Mouse (Mus musculus): ENCODE results near the gene Anp32b. TPM values are rescaled to one million over a fixed set of nuclear protein-coding genes. Genes with fewer than 3 reads are reported as not detected.

The Anp32b gene
- total and polyA plus RNA-seq, 2 experiments from 2014 or later: 2.7 to 50.5 TPM

- peaks cover 34% of the 10 kb centered on the region for H3K36me3 ChIP-seq (ENCODE audit: insufficient read depth, low read length)
- no peak for ATAC-seq (ENCODE audit: low FRiP score)
- peak; percentile 91 for TF ChIP-seq CTCF (IDR thresholded peaks at IDR 0.05)
Observed at GRCm38 (mm10) chr4:46497286-46497892, 46.7 kb downstream of the Anp32b start.

GRCm38 (mm10) chr4:46498511-46498910 lies 47.8 kb downstream of the Anp32b start:
- Histone ChIP-seq H3K36me3 (ENCODE audit: insufficient read depth, low read length) (peaks cover 30% of the 10 kb centered on the region), H3K9ac (replicated peaks; ENCODE audit: low read length, poor library complexity, severe bottlenecking) (no peak overlapping the region), H3K4me1 (ENCODE audit: insufficient read depth, low read length) (no peaks in the 10 kb centered on the region), H3K27ac (ENCODE audit: low read depth, low read length) (no peak overlapping the region), H3K4me2 (ENCODE audit: low read depth, low read length, poor library complexity, severe bottlenecking) (no peak overlapping the region), H3K9me3 (ENCODE audit: low read length) (no peaks in the 10 kb centered on the region), H3K4me3 (ENCODE audit: low read depth, low read length) (no peak overlapping the region), H3K27me3 (ENCODE audit: insufficient read depth, low read length) (no peaks in the 10 kb centered on the region)
- WGBS: 86% methylated on average over 3 of the region's 3 CpGs
- no peak for TF ChIP-seq CTCF (IDR thresholded peaks at IDR 0.05)
- no peak for ATAC-seq (ENCODE audit: low FRiP score)
- no peak for DNase-seq (ENCODE audit: low spot score)

More at GRCm38 (mm10) chr4:46497286-46497892, 46.7 kb downstream of the Anp32b start:
- no peaks in the 10 kb centered on the region for H3K9me3 ChIP-seq (ENCODE audit: low read length)
- no peak overlapping the region for H3K9ac ChIP-seq (replicated peaks; ENCODE audit: low read length, poor library complexity, severe bottlenecking)
- no peaks in the 10 kb centered on the region for H3K27me3 ChIP-seq (ENCODE audit: insufficient read depth, low read length)
- no peak overlapping the region for H3K27ac ChIP-seq (ENCODE audit: low read depth, low read length)
- H3K4me2 ChIP-seq (ENCODE audit: low read depth, low read length, poor library complexity, severe bottlenecking): no peak overlapping the region
- H3K4me3 ChIP-seq (ENCODE audit: low read depth, low read length): no peak overlapping the region
- no peaks in the 10 kb centered on the region for H3K4me1 ChIP-seq (ENCODE audit: insufficient read depth, low read length)
- 50% methylated on average over 4 of the region's 4 CpGs for WGBS
- DNase-seq (ENCODE audit: low spot score): peak; percentile 51

GRCm38 (mm10) chr4:46498976-46499375 lies 48.3 kb downstream of the Anp32b start:
- H3K4me1 ChIP-seq (ENCODE audit: insufficient read depth, low read length): no peaks in the 10 kb centered on the region
- DNase-seq (ENCODE audit: low spot score) (peak; percentile 54), ATAC-seq (ENCODE audit: low FRiP score) (no peak)
- peak; percentile 85 for TF ChIP-seq CTCF (IDR thresholded peaks at IDR 0.05)
- no peak overlapping the region for H3K4me3 ChIP-seq (ENCODE audit: low read depth, low read length)
- H3K27me3 ChIP-seq (ENCODE audit: insufficient read depth, low read length): no peaks in the 10 kb centered on the region
- H3K4me2 ChIP-seq (ENCODE audit: low read depth, low read length, poor library complexity, severe bottlenecking): no peak overlapping the region
- 11% methylated on average over 4 of the region's 4 CpGs for WGBS
- no peaks in the 10 kb centered on the region for H3K9me3 ChIP-seq (ENCODE audit: low read length)
- H3K27ac ChIP-seq (ENCODE audit: low read depth, low read length): no peak overlapping the region
- H3K9ac ChIP-seq (replicated peaks; ENCODE audit: low read length, poor library complexity, severe bottlenecking): no peak overlapping the region
- peaks cover 30% of the 10 kb centered on the region for H3K36me3 ChIP-seq (ENCODE audit: insufficient read depth, low read length)

- no peak for ATAC-seq (ENCODE audit: low FRiP score)
- H3K9me3 ChIP-seq (ENCODE audit: low read length): no peaks in the 10 kb centered on the region
- 72% methylated on average over 16 of the region's 16 CpGs for WGBS
- no peak overlapping the region for H3K4me2 ChIP-seq (ENCODE audit: low read depth, low read length, poor library complexity, severe bottlenecking)
- no peak overlapping the region for H3K9ac ChIP-seq (replicated peaks; ENCODE audit: low read length, poor library complexity, severe bottlenecking)
- no peak for DNase-seq (ENCODE audit: low spot score)
- H3K27ac ChIP-seq (ENCODE audit: low read depth, low read length): no peak overlapping the region
- peaks cover 33% of the 10 kb centered on the region for H3K36me3 ChIP-seq (ENCODE audit: insufficient read depth, low read length)
- H3K4me3 ChIP-seq (ENCODE audit: low read depth, low read length): no peak overlapping the region
- TF ChIP-seq CTCF (IDR thresholded peaks at IDR 0.05): no peak
- H3K27me3 ChIP-seq (ENCODE audit: insufficient read depth, low read length): no peaks in the 10 kb centered on the region
- no peaks in the 10 kb centered on the region for H3K4me1 ChIP-seq (ENCODE audit: insufficient read depth, low read length)
Observed at GRCm38 (mm10) chr4:46502606-46503502, 52.2 kb downstream of the Anp32b start.

GRCm38 (mm10) chr4:46503881-46504280 lies 53.2 kb downstream of the Anp32b start:
- WGBS: 85% methylated on average over 3 of the region's 3 CpGs
- Histone ChIP-seq H3K9ac (replicated peaks; ENCODE audit: low read length, poor library complexity, severe bottlenecking) (no peak overlapping the region), H3K9me3 (ENCODE audit: low read length) (no peaks in the 10 kb centered on the region), H3K27ac (ENCODE audit: low read depth, low read length) (no peak overlapping the region), H3K4me3 (ENCODE audit: low read depth, low read length) (no peak overlapping the region), H3K4me2 (ENCODE audit: low read depth, low read length, poor library complexity, severe bottlenecking) (no peak overlapping the region), H3K36me3 (ENCODE audit: insufficient read depth, low read length) (peaks cover 33% of the 10 kb centered on the region), H3K4me1 (ENCODE audit: insufficient read depth, low read length) (no peaks in the 10 kb centered on the region), H3K27me3 (ENCODE audit: insufficient read depth, low read length) (no peaks in the 10 kb centered on the region)
- no peak for DNase-seq (ENCODE audit: low spot score)
- no peak for ATAC-seq (ENCODE audit: low FRiP score)
- TF ChIP-seq CTCF (IDR thresholded peaks at IDR 0.05): no peak

Data from midbrain, postnatal 0 days (tissue).